In genomic region chr16:94339164-94340160, GRCm38 (mm10) we compare ENCODE assay signal across 5 mouse cellular contexts. TPM values are rescaled to one million over a fixed set of nuclear protein-coding genes. Genes with fewer than 3 reads are reported as not detected.
"Had no signal": no experiment of that assay in that cellular context is flagged by ENCODE, and none has a peak within 500 bp of the region (broad histone marks: within the 10 kb centered on the region; RNA-seq: fewer than 3 reads in every experiment).

No protein-coding gene starts in this region.

RNA-seq across cellular contexts. Expression of gene Ripply3, which starts 11.2 kb away (rescaled TPM):
- total RNA-seq: left cerebral cortex, postnatal 25 days; megakaryocyte, adult 5-6 weeks; midbrain, postnatal 0 days; monocyte, adult 5-6 weeks had no signal
- polyA plus RNA-seq: macrophage had no signal
